Mouse (Mus musculus) MEL (cell line): ENCODE measurements around the gene Mgst3. TPM values are rescaled to one million over a fixed set of nuclear protein-coding genes. Genes with fewer than 3 reads are reported as not detected.

Experiments
- DNase-seq: peaks from one replicate; pipeline ENCODE4 v3.0.0; 2011; ENCODE audit warnings: low read depth, low spot score
- H3K27ac ChIP-seq: 2 replicates; pipeline ENCODE4 v1.5.1; 2012; ENCODE audit warnings: low read depth, mild to moderate bottlenecking, control low read depth, low read length, moderate library complexity; ENCODE audit not compliant: control insufficient read depth
- H3K27me3 ChIP-seq, 2 experiments: fragments of 150-350 bp in 1 of 2; sonication (generic) in 1 of 2; 2 replicates each; pipeline ENCODE4 v1.6.1; 2012; ENCODE audit warnings: low read length in 2 of 2, mild to moderate bottlenecking in 2 of 2, improper control_type of control experiment in 1 of 2, moderate library complexity in 1 of 2; ENCODE audit not compliant: insufficient read depth in 2 of 2, control insufficient read depth in 1 of 2
- H3K36me3 ChIP-seq, 2 experiments: 2 replicates each; pipeline ENCODE4 v1.6.1; 2012 to 2014; ENCODE audit warnings: low read length in 2 of 2, improper control_type of control experiment in 1 of 2, inconsistent platforms in 1 of 2, mild to moderate bottlenecking in 1 of 2; ENCODE audit not compliant: insufficient read depth in 2 of 2, control insufficient read depth in 1 of 2
- H3K4me1 ChIP-seq, 2 experiments: fragments of 150-350 bp in 1 of 2; sonication (generic) in 1 of 2; 2 replicates each; pipeline ENCODE4 v1.6.1; 2012; ENCODE audit warnings: low read length in 2 of 2, improper control_type of control experiment in 1 of 2, mild to moderate bottlenecking in 1 of 2; ENCODE audit not compliant: insufficient read depth in 2 of 2, control insufficient read depth in 1 of 2
- H3K4me3 ChIP-seq, 2 experiments: fragments of 150-350 bp in 1 of 2; sonication (generic) in 1 of 2; 2 replicates each; pipeline ENCODE4 v1.5.1; 2012; ENCODE audit warnings: low read depth in 2 of 2, low read length in 2 of 2, mild to moderate bottlenecking in 2 of 2, moderate library complexity in 2 of 2, control low read depth in 1 of 2, improper control_type of control experiment in 1 of 2; ENCODE audit not compliant: control insufficient read depth in 1 of 2, insufficient read depth in 1 of 2
- H3K79me2 ChIP-seq: 2 replicates; pipeline ENCODE4 v1.6.1; 2012; ENCODE audit warnings: mild to moderate bottlenecking, low read length, moderate library complexity; ENCODE audit not compliant: control insufficient read depth, poor library complexity, insufficient read depth
- H3K9ac ChIP-seq: 2 replicates; pipeline ENCODE4 v1.6.1; 2012; ENCODE audit warnings: low read depth, mild to moderate bottlenecking, control low read depth, low read length, moderate library complexity; ENCODE audit not compliant: control insufficient read depth, poor library complexity, severe bottlenecking
- H3K9me3 ChIP-seq: fragments of 150-350 bp; sonication (generic); replicated peaks from 2 replicates; pipeline ENCODE4 v1.6.1; 2012; ENCODE audit warnings: mild to moderate bottlenecking, low read length, improper control_type of control experiment, moderate library complexity; ENCODE audit not compliant: insufficient read depth
- BHLHE40 ChIP-seq: IDR thresholded peaks from 2 replicates; pipeline ENCODE4 v1.6.1; 2012; ENCODE audit warnings: low read depth, mild to moderate bottlenecking, inconsistent platforms, low read length, improper control_type of control experiment, borderline replicate concordance
- CHD2 ChIP-seq: IDR thresholded peaks from 2 replicates; pipeline ENCODE4 v1.6.1; 2011; ENCODE audit warnings: low read length, improper control_type of control experiment
- CTCF ChIP-seq, 3 experiments: IDR thresholded peaks in 2 of 3; conservative IDR thresholded peaks in 1 of 3; 2 replicates each; pipeline ENCODE4 v1.5.1; 2011 to 2012; ENCODE audit warnings: low read length in 3 of 3, low read depth in 2 of 3, mild to moderate bottlenecking in 2 of 3, improper control_type of control experiment in 1 of 3, inconsistent platforms in 1 of 3, mixed read lengths in 1 of 3, moderate library complexity in 1 of 3; ENCODE audit not compliant: control insufficient read depth in 1 of 3, insufficient read depth in 1 of 3, poor library complexity in 1 of 3, severe bottlenecking in 1 of 3
- ELF1 ChIP-seq: IDR thresholded peaks from 2 replicates; pipeline ENCODE4 v1.6.1; 2014; ENCODE audit warnings: low read depth, mild to moderate bottlenecking, inconsistent platforms, low read length, improper control_type of control experiment, moderate library complexity
- GATA1 ChIP-seq: IDR thresholded peaks from 2 replicates; pipeline ENCODE4 v1.6.1; 2011; ENCODE audit warnings: low read depth, low read length, improper control_type of control experiment
- HCFC1 ChIP-seq: IDR thresholded peaks from 2 replicates; pipeline ENCODE4 v1.6.1; 2012; ENCODE audit warnings: low read depth, mild to moderate bottlenecking, inconsistent platforms, low read length, improper control_type of control experiment, moderate library complexity
- JUND ChIP-seq: IDR thresholded peaks from 2 replicates; pipeline ENCODE4 v1.6.1; 2011; ENCODE audit warnings: low read depth, mild to moderate bottlenecking, improper control_type of control experiment, low read length
- MAFK ChIP-seq: IDR thresholded peaks from 2 replicates; pipeline ENCODE4 v1.6.1; 2011; ENCODE audit warnings: low read depth, mild to moderate bottlenecking, low read length, improper control_type of control experiment, borderline replicate concordance
- MAX ChIP-seq: IDR thresholded peaks from 2 replicates; pipeline ENCODE4 v1.6.1; 2011; ENCODE audit warnings: low read length, improper control_type of control experiment
- MAZ ChIP-seq: IDR thresholded peaks from 2 replicates; pipeline ENCODE4 v1.6.1; 2012; ENCODE audit warnings: low read depth, mild to moderate bottlenecking, inconsistent platforms, low read length, improper control_type of control experiment
- MXI1 ChIP-seq: IDR thresholded peaks from 2 replicates; pipeline ENCODE4 v1.6.1; 2011; ENCODE audit warnings: mild to moderate bottlenecking, low read depth, low read length, improper control_type of control experiment
- MYB ChIP-seq: IDR thresholded peaks from 2 replicates; pipeline ENCODE4 v1.6.1; 2011; ENCODE audit warnings: mild to moderate bottlenecking, low read depth, low read length, improper control_type of control experiment
- NRF1 ChIP-seq: IDR thresholded peaks from 2 replicates; pipeline ENCODE4 v1.6.1; 2014; ENCODE audit warnings: low read depth, mild to moderate bottlenecking, inconsistent platforms, low read length, improper control_type of control experiment, moderate library complexity; ENCODE audit not compliant: poor library complexity, insufficient read depth, severe bottlenecking
- POLR2A ChIP-seq, 2 experiments: IDR thresholded peaks; 2 replicates each; pipeline ENCODE4 v1.6.1; 2011 to 2012; ENCODE audit warnings: low read length in 2 of 2, mild to moderate bottlenecking in 2 of 2, control low read depth in 1 of 2, improper control_type of control experiment in 1 of 2, low read depth in 1 of 2, moderate library complexity in 1 of 2; ENCODE audit not compliant: control insufficient read depth in 1 of 2, insufficient read depth in 1 of 2, poor library complexity in 1 of 2
- POLR2AphosphoS5 ChIP-seq: IDR thresholded peaks from 2 replicates; pipeline ENCODE4 v1.6.1; 2012; ENCODE audit warnings: low read depth, borderline replicate concordance, mild to moderate bottlenecking, inconsistent platforms, low read length, moderate library complexity, mixed read lengths
- RAD21 ChIP-seq: IDR thresholded peaks from 2 replicates; pipeline ENCODE4 v1.6.1; 2011; ENCODE audit warnings: mild to moderate bottlenecking, low read depth, low read length, improper control_type of control experiment
- RCOR1 ChIP-seq: IDR thresholded peaks from 2 replicates; pipeline ENCODE4 v1.6.1; 2012; ENCODE audit warnings: low read depth, mild to moderate bottlenecking, inconsistent platforms, low read length, improper control_type of control experiment
- SMC3 ChIP-seq: IDR thresholded peaks from 2 replicates; pipeline ENCODE4 v1.6.1; 2011; ENCODE audit warnings: low read depth, low read length, improper control_type of control experiment
- UBTF ChIP-seq: IDR thresholded peaks from 2 replicates; pipeline ENCODE4 v1.6.1; 2012; ENCODE audit warnings: low read depth, mild to moderate bottlenecking, inconsistent platforms, low read length, improper control_type of control experiment, moderate library complexity, borderline replicate concordance; ENCODE audit not compliant: insufficient read depth
- ZKSCAN1 ChIP-seq: IDR thresholded peaks from 2 replicates; pipeline ENCODE4 v1.6.1; 2012; ENCODE audit warnings: low read depth, mild to moderate bottlenecking, inconsistent platforms, low read length, improper control_type of control experiment, moderate library complexity
- ZMIZ1 ChIP-seq: IDR thresholded peaks from 2 replicates; pipeline ENCODE4 v1.6.1; 2012; ENCODE audit warnings: low read depth, mild to moderate bottlenecking, inconsistent platforms, low read length, improper control_type of control experiment, moderate library complexity
- polyA plus RNA-seq, 2 experiments: library from polyadenylated mRNA; stranded (reverse) in 1 of 2; unstranded in 1 of 2; fragments of >175 nt in 1 of 2; fragments of >200 nt in 1 of 2; gene quantifications; 2 replicates each; pipeline versions ENCODE4 v1.2.1 to v1.2.4; 2012; ENCODE audit warnings: low replicate concordance in 2 of 2, low read depth in 1 of 2; ENCODE audit not compliant: insufficient read length in 2 of 2, insufficient read depth in 1 of 2, missing spikeins in 1 of 2
- total RNA-seq: library from RNA; depleted of rRNA; stranded (reverse); fragments of 300-350 nt; gene quantifications from 2 replicates; pipeline ENCODE4 v1.2.3, GENCODE M21; 2012

The Mgst3 gene
- total and polyA plus RNA-seq, 3 experiments = 17.0 to 33.2 TPM; not detected in 1

- TF ChIP-seq SMC3 (no peak), POLR2A (IDR thresholded peaks at IDR 0.05; ENCODE audit: control insufficient read depth in 1 of 2, insufficient read depth in 1 of 2, low read depth in 1 of 2, low read length in 2 of 2, poor library complexity in 1 of 2) (no peak), RAD21 (no peak), HCFC1 (no peak), POLR2AphosphoS5 (no peak), MAZ (no peak), CTCF (IDR thresholded peaks at IDR 0.05 in 2 of 3, conservative IDR thresholded peaks at IDR 0.05 in 1 of 3; ENCODE audit: control insufficient read depth in 1 of 3, insufficient read depth in 1 of 3, low read depth in 2 of 3, low read length in 3 of 3, poor library complexity in 1 of 3, severe bottlenecking in 1 of 3) (no peak), MXI1 (no peak), NRF1 (no peak), MAX (no peak), MAFK (no peak), GATA1 (no peak), BHLHE40 (no peak), MYB (no peak), UBTF (no peak)
- no peak for DNase-seq
- no peak overlapping the region for H3K9ac ChIP-seq
- H3K79me2 ChIP-seq = no peaks in the 10 kb centered on the region
- peaks cover 0 to 7% of the 10 kb centered on the region in 2 experiments; a peak in 1 of 4 replicates for H3K27me3 ChIP-seq
- H3K9me3 ChIP-seq = no peaks in the 10 kb centered on the region
- no peaks in the 10 kb centered on the region for H3K36me3 ChIP-seq
- no peak overlapping the region for H3K27ac ChIP-seq
- no peak overlapping the region for H3K4me3 ChIP-seq
- no peaks in the 10 kb centered on the region for H3K4me1 ChIP-seq
Observed at GRCm38 (mm10) chr1:167430976-167431676, 37.5 kb upstream of the Mgst3 start.

- TF ChIP-seq HCFC1 (no peak), BHLHE40 (no peak), ELF1 (no peak), JUND (no peak), ZMIZ1 (no peak), RAD21 (no peak), MAZ (no peak), MAX (no peak), SMC3 (no peak), RCOR1 (no peak), ZKSCAN1 (no peak), CHD2 (no peak)
- TF ChIP-seq, all 39 proteins: peak for 0
- H3K9ac ChIP-seq = no peak overlapping the region
- no peak overlapping the region for H3K4me3 ChIP-seq
- no peaks in the 10 kb centered on the region for H3K9me3 ChIP-seq
- no peaks in the 10 kb centered on the region for H3K36me3 ChIP-seq
- no peaks in the 10 kb centered on the region; a peak in 2 of 4 replicates for H3K27me3 ChIP-seq
- DNase-seq = no peak
- no peak overlapping the region for H3K27ac ChIP-seq
- H3K4me1 ChIP-seq = no peaks in the 10 kb centered on the region
- no peaks in the 10 kb centered on the region for H3K79me2 ChIP-seq
Observed at GRCm38 (mm10) chr1:167426681-167427080, 33.0 kb upstream of the Mgst3 start.
